ENCODE assay signal across 14 mouse cellular contexts in genomic region chr9:120416151-120416550, GRCm38 (mm10).
DNase-seq lines count a peak whose midpoint lies in the region; ATAC-seq and TF ChIP-seq lines count a peak whose summit lies in the region.
"Had no signal": no experiment of that assay in that cellular context is flagged by ENCODE, and none has a peak within 500 bp of the region (broad histone marks: within the 10 kb centered on the region; RNA-seq: fewer than 3 reads in every experiment).

No protein-coding gene starts in this region.

- no peak overlapping the region for H3K4me2 ChIP-seq in forebrain, postnatal 0 days (ENCODE audit: low read depth)
- H3K4me2 ChIP-seq in forebrain, embryonic 15.5 days (replicated peaks), result no peak overlapping the region
- no peak overlapping the region for H3K4me2 ChIP-seq in liver, embryonic 15.5 days
- no peak overlapping the region for H3K4me2 ChIP-seq in liver, postnatal 0 days (ENCODE audit: low read depth, low read length)
- no peak overlapping the region for H3K4me2 ChIP-seq in embryonic facial prominence, embryonic 15.5 days (replicated peaks)
- H3K4me2 ChIP-seq: heart, embryonic 13.5 days; liver, embryonic 12.5 days; lung, embryonic 15.5 days had no signal

- no peak for ATAC-seq in forebrain, postnatal 0 days
- no peak for ATAC-seq in forebrain, embryonic 15.5 days (replicated peaks)
- no peak for ATAC-seq in liver, embryonic 15.5 days (ENCODE audit: insufficient read depth)
- ATAC-seq in liver, postnatal 0 days, result no peak
- ATAC-seq in embryonic facial prominence, embryonic 15.5 days (ENCODE audit: insufficient number of reproducible peaks, low FRiP score, low TSS enrichment, low read depth), result no peak
- ATAC-seq: midbrain, embryonic 16.5 days had no signal

- H3K4me3 ChIP-seq in forebrain, postnatal 0 days (ENCODE audit: low read depth, low read length), result no peak overlapping the region
- H3K4me3 ChIP-seq in forebrain, embryonic 15.5 days, result no peak overlapping the region
- no peak overlapping the region for H3K4me3 ChIP-seq in liver, embryonic 15.5 days (replicated peaks)
- no peak overlapping the region for H3K4me3 ChIP-seq in liver, postnatal 0 days (ENCODE audit: low read depth, low read length)
- no peak overlapping the region for H3K4me3 ChIP-seq in embryonic facial prominence, embryonic 15.5 days (replicated peaks)
- no peak overlapping the region for H3K4me3 ChIP-seq in heart, embryonic 10.5 days
- H3K4me3 ChIP-seq: erythroblast, embryonic 14.5 days; heart, embryonic 13.5 days; liver, embryonic 12.5 days; lung, embryonic 15.5 days had no signal

- DNase-seq in forebrain, postnatal 0 days, result no peak
- no peak for DNase-seq in liver, postnatal 0 days
- DNase-seq in 416B (ENCODE audit: low read depth), result peak; percentile 75
- DNase-seq in heart, embryonic 10.5 days (ENCODE audit: low spot score), result no peak
- DNase-seq in thymus, postnatal 0 days (ENCODE audit: low spot score), result no peak

- 0 out of 2 replicates have a peak, but pooled peaks cover 3% of the 10 kb centered on the region for H3K4me1 ChIP-seq in forebrain, postnatal 0 days (ENCODE audit: insufficient read depth)
- 0 out of 2 replicates have a peak, but pooled peaks cover 3% of the 10 kb centered on the region for H3K4me1 ChIP-seq in forebrain, embryonic 15.5 days
- no peaks in the 10 kb centered on the region for H3K4me1 ChIP-seq in liver, embryonic 15.5 days (replicated peaks)
- H3K4me1 ChIP-seq in liver, postnatal 0 days (ENCODE audit: insufficient read depth), result no peaks in the 10 kb centered on the region; the same call in 1 of the 2 replicates
- H3K4me1 ChIP-seq in embryonic facial prominence, embryonic 15.5 days, result no peaks in the 10 kb centered on the region
- H3K4me1 ChIP-seq in heart, embryonic 10.5 days, result peaks cover 15% of the 10 kb centered on the region; the same call in 1 of the 2 replicates
- H3K4me1 ChIP-seq: heart, embryonic 13.5 days; liver, embryonic 12.5 days; lung, embryonic 15.5 days had no signal

- no peaks in the 10 kb centered on the region for H3K27me3 ChIP-seq in forebrain, postnatal 0 days (ENCODE audit: insufficient read depth, low read length)
- no peaks in the 10 kb centered on the region for H3K27me3 ChIP-seq in forebrain, embryonic 15.5 days
- 0 out of 2 replicates have a peak, but pooled peaks cover 4% of the 10 kb centered on the region for H3K27me3 ChIP-seq in liver, embryonic 15.5 days
- no peaks in the 10 kb centered on the region for H3K27me3 ChIP-seq in liver, postnatal 0 days (ENCODE audit: insufficient read depth, low read length)
- no peaks in the 10 kb centered on the region for H3K27me3 ChIP-seq in embryonic facial prominence, embryonic 15.5 days
- H3K27me3 ChIP-seq in heart, embryonic 10.5 days (ENCODE audit: insufficient read depth, poor library complexity, severe bottlenecking), result 0 out of 2 replicates have a peak, but pooled peaks cover 6% of the 10 kb centered on the region
- H3K27me3 ChIP-seq: lung, embryonic 15.5 days had no signal

- no peak overlapping the region for H3K9ac ChIP-seq in forebrain, postnatal 0 days
- H3K9ac ChIP-seq in forebrain, embryonic 15.5 days (replicated peaks), result no peak overlapping the region
- H3K9ac ChIP-seq in liver, embryonic 15.5 days, result no peak overlapping the region
- no peak overlapping the region for H3K9ac ChIP-seq in liver, postnatal 0 days (replicated peaks)
- H3K9ac ChIP-seq in embryonic facial prominence, embryonic 15.5 days, result no peak overlapping the region
- H3K9ac ChIP-seq: heart, embryonic 13.5 days; liver, embryonic 12.5 days; lung, embryonic 15.5 days had no signal

- TF ChIP-seq EP300 in liver, postnatal 0 days (IDR thresholded peaks at IDR 0.05; ENCODE audit: low read depth), result no peak

- no peak for TF ChIP-seq CTCF in forebrain, postnatal 0 days (IDR thresholded peaks at IDR 0.05; ENCODE audit: low read depth)
- no peak for TF ChIP-seq CTCF in liver, postnatal 0 days (IDR thresholded peaks at IDR 0.05; ENCODE audit: low read depth)

- WGBS in forebrain, postnatal 0 days, result 80% methylated on average over 5 of the region's 5 CpGs
- 90% methylated on average over 5 of the region's 5 CpGs for WGBS in forebrain, embryonic 15.5 days
- WGBS in liver, embryonic 15.5 days (ENCODE audit: insufficient replicate concordance), result 79% methylated on average over 5 of the region's 5 CpGs
- 80% methylated on average over 5 of the region's 5 CpGs for WGBS in liver, postnatal 0 days (ENCODE audit: insufficient replicate concordance)
- WGBS in embryonic facial prominence, embryonic 15.5 days, result 75% methylated on average over 5 of the region's 5 CpGs
- WGBS in heart, embryonic 10.5 days, result 91% methylated on average over 5 of the region's 5 CpGs

- H3K9me3 ChIP-seq in forebrain, postnatal 0 days (ENCODE audit: low read length), result no peaks in the 10 kb centered on the region
- no peaks in the 10 kb centered on the region for H3K9me3 ChIP-seq in forebrain, embryonic 15.5 days
- H3K9me3 ChIP-seq in liver, embryonic 15.5 days (replicated peaks), result no peaks in the 10 kb centered on the region
- no peaks in the 10 kb centered on the region for H3K9me3 ChIP-seq in liver, postnatal 0 days (ENCODE audit: low read length)
- H3K9me3 ChIP-seq in embryonic facial prominence, embryonic 15.5 days (replicated peaks), result no peaks in the 10 kb centered on the region
- H3K9me3 ChIP-seq in heart, embryonic 10.5 days, result no peaks in the 10 kb centered on the region
- H3K9me3 ChIP-seq: heart, embryonic 13.5 days; liver, embryonic 12.5 days; lung, embryonic 15.5 days had no signal

- H3K36me3 ChIP-seq in forebrain, postnatal 0 days (ENCODE audit: insufficient read depth), result no peaks in the 10 kb centered on the region
- no peaks in the 10 kb centered on the region for H3K36me3 ChIP-seq in forebrain, embryonic 15.5 days
- no peaks in the 10 kb centered on the region for H3K36me3 ChIP-seq in liver, embryonic 15.5 days (replicated peaks)
- no peaks in the 10 kb centered on the region for H3K36me3 ChIP-seq in liver, postnatal 0 days (replicated peaks; ENCODE audit: insufficient read depth, low read length)
- no peaks in the 10 kb centered on the region for H3K36me3 ChIP-seq in embryonic facial prominence, embryonic 15.5 days
- H3K36me3 ChIP-seq in heart, embryonic 10.5 days, result no peaks in the 10 kb centered on the region
- H3K36me3 ChIP-seq: heart, embryonic 13.5 days; liver, embryonic 12.5 days; lung, embryonic 15.5 days had no signal

- H3K27ac ChIP-seq in forebrain, postnatal 0 days (ENCODE audit: low read depth, low read length), result peak overlapping the region; percentile 4; the same call in 1 of the 2 replicates
- no peak overlapping the region for H3K27ac ChIP-seq in forebrain, embryonic 15.5 days (replicated peaks)
- 0 out of 2 replicates have a peak overlapping the region, but pooled peaks have one; percentile 6 for H3K27ac ChIP-seq in liver, embryonic 15.5 days (replicated peaks)
- no peak overlapping the region for H3K27ac ChIP-seq in liver, postnatal 0 days (ENCODE audit: low read depth)
- 0 out of 2 replicates have a peak overlapping the region, but pooled peaks have one; percentile 7 for H3K27ac ChIP-seq in embryonic facial prominence, embryonic 15.5 days (replicated peaks)
- no peak overlapping the region for H3K27ac ChIP-seq in heart, embryonic 10.5 days
- H3K27ac ChIP-seq: heart, embryonic 13.5 days; liver, embryonic 12.5 days; lung, embryonic 15.5 days; stomach, postnatal 0 days had no signal

Comparison
In these comparisons a context has a peak if more than half of its experiments do, and no peak if none do; other contexts are left out.
1. H3K27ac ChIP-seq: peak in forebrain, postnatal 0 days (single experiment), liver, embryonic 15.5 days (single experiment) and embryonic facial prominence, embryonic 15.5 days (single experiment); none in forebrain, embryonic 15.5 days (single experiment), liver, postnatal 0 days (single experiment) and heart, embryonic 10.5 days (single experiment).